Mouse (Mus musculus) midbrain, embryonic 10.5 days (tissue): Measurements from ENCODE around the gene Sgo1. TPM values are rescaled to one million over a fixed set of nuclear protein-coding genes. Genes with fewer than 3 reads are reported as not detected.
A peak's percentile ranks its signal among the peaks of the same experiment; 100 is the strongest.
"Not testable (repeated sequence)": the region's sequence is repeated elsewhere in the genome, so short reads cannot be mapped to it uniquely, and the experiment has no call there.

Source experiments
- DNase-seq: peaks from one replicate; pipeline ENCODE4 v3.0.0-alpha.2; 2017; ENCODE audit warnings: low spot score
- H3K27ac ChIP-seq: fragments of 300-500 bp; sonication (generic); replicated peaks from 2 replicates; pipeline ENCODE4 v1.5.1; 2016; ENCODE audit warnings: mild to moderate bottlenecking
- H3K27me3 ChIP-seq: fragments of 300-500 bp; sonication (generic); 2 replicates; pipeline ENCODE4 v1.6.1; 2016; ENCODE audit warnings: low read depth, mild to moderate bottlenecking; ENCODE audit not compliant: poor library complexity, severe bottlenecking
- H3K36me3 ChIP-seq: fragments of 300-500 bp; sonication (generic); 2 replicates; pipeline ENCODE4 v1.6.1; 2016; ENCODE audit warnings: mild to moderate bottlenecking, moderate library complexity
- H3K4me1 ChIP-seq: fragments of 300-500 bp; sonication (generic); 2 replicates; pipeline ENCODE4 v1.6.1; 2016
- H3K4me3 ChIP-seq: fragments of 300-500 bp; sonication (generic); 2 replicates; pipeline ENCODE4 v1.5.1; 2016; ENCODE audit warnings: mild to moderate bottlenecking, moderate library complexity
- H3K9me3 ChIP-seq: fragments of 300-500 bp; sonication (generic); replicated peaks from 2 replicates; pipeline ENCODE4 v1.6.1; 2016; ENCODE audit warnings: mild to moderate bottlenecking
- WGBS: fragments of 180-500 bp; shearing (Covaris S2); methylation state at CpG from one replicate; pipeline ENCODE4 v1.1.7; 2016; 5-methylcytosine and 5-hydroxymethylcytosine counted together
- polyA plus RNA-seq: library from polyadenylated mRNA; unstranded; fragments of >200 nt; fragmentation: Nextera tagmentation; extraction: Ambion mirVana; gene quantifications from 2 replicates; pipeline ENCODE4 v1.2.1, GENCODE M21; 2016

Gene Sgo1
- polyA plus RNA-seq = 45.7 and 49.5 TPM in 2 replicates

DNA sequence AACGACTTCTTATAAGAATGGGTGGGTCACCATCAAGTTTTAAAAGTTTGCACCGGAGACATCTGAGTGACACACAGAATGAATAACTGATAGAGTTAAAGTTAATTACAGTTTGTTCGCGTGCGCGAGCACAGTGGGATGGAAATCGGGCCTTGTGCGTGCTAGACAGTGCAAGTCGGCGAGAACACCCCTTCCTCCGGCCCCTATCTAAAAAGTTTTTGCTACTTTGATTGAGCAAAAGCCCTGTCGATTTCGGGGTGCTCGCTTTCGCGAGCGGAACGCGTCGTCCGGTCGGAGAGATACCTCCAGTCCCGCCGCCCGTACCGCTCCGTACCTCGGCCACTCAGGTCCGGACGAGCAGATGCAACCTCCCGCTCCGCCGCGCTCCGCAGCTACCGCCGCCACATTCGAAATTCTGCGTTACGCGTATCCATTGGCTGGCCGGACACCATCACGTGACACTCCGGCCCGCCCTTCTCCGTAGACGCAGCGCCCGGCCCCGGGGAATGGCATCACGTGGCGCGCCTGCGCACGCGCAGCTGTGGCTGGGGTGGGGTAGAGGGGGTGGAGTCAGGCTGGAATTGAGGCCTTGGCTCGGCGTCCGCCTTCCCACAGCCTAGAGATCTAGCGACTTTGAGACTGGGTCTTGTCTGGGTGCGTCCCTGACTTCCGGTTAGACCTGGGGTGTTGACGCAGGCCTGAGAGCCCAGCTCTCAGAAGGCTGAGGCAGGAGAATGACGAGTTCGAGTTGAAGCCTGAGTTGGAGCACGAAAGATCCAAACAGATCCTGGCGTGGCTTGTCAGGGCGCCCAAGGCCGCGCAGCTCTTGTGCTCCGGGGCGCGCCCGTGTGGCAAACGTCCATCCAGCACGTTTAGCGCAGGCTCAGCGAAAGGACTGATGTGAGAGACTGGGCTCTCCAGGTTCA, at the start of gene Sgo1:
Gene Sgo1 (minus strand): TSS at position 457 of the 926 bp plus-strand sequence.
- Histone ChIP-seq H3K4me3 (peak within 1 kb of the TSS; percentile 68), H3K27ac (peak within 1 kb of the TSS; percentile 96), H3K36me3 (peaks cover 34% of the 10 kb centered on the region), H3K9me3 (no peaks in the 10 kb centered on the region), H3K4me1 (peaks cover 26% of the 10 kb centered on the region), H3K27me3 (no peaks in the 10 kb centered on the region)
- WGBS = under 1% methylated on average over 78 of the region's 78 CpGs
- peak; percentile 99 for DNase-seq

DNA sequence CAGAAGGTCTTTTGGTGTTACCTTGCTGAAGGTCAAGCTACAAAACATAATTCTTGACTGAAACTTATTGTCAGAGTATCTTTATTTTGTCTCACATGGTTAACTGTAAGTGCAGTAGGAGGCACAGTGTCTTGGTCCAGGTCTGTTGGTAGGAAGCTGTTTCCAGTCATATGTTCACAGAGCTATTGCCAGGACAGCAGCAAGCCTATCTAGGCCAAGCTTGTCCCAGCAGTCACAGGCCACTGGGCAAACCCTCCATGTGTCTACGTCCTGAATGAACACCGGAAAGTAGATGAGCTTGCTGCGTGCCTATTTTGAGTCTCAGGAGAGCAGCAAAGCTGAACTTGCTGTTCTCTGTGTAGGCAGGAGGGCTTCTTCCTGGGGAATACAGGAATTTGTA, 29.8 kb upstream of the Sgo1 start:
- H3K9me3 ChIP-seq, H3K4me1 ChIP-seq, H3K4me3 ChIP-seq, DNase-seq, H3K27me3 ChIP-seq, H3K36me3 ChIP-seq, H3K27ac ChIP-seq: not testable (repeated sequence)
- WGBS = 91% methylated on average over 3 of the region's 3 CpGs

DNA sequence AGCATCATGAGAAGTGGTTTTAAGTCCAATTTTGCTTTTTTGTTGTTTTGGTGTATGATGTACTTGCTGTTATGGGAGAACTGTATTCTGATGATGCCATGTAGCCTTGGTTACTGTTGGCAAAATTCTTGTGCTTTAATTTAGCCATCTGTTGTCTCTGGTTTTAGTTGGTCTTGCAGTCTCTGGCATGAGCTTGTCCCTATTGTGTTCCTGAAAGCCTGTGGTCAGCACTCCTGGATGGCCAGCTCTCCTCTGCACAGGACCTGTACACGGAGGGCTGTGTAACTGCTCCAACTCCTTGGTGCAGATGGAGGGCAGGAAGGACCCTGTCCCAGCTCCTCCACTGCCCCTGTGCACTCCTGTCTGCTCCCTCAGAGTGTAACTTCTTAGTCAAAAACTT, 29.3 kb upstream of the Sgo1 start:
- Histone ChIP-seq H3K4me3 (no peak overlapping the region), H3K27me3 (no peaks in the 10 kb centered on the region), H3K9me3 (no peaks in the 10 kb centered on the region), H3K27ac (no peak overlapping the region), H3K36me3 (no peaks in the 10 kb centered on the region), H3K4me1 (no peaks in the 10 kb centered on the region)
- WGBS = 69% methylated on average over 1 of the region's 1 CpGs
- DNase-seq = no peak

- H3K4me1 ChIP-seq, H3K27ac ChIP-seq, H3K36me3 ChIP-seq, H3K4me3 ChIP-seq, H3K9me3 ChIP-seq, H3K27me3 ChIP-seq, DNase-seq: not testable (repeated sequence)
- WGBS = 61% methylated on average over 1 of the region's 1 CpGs
These were observed 26.0 kb upstream of the Sgo1 start for GRCm38 (mm10) chr17:53715161-53715560.

GRCm38 (mm10) chr17:53714453-53714852, 25.3 kb upstream of the Sgo1 start:
- H3K4me1 ChIP-seq = no peaks in the 10 kb centered on the region
- WGBS = 64% methylated on average over 1 of the region's 1 CpGs
- no peaks in the 10 kb centered on the region for H3K36me3 ChIP-seq
- no peak overlapping the region for H3K27ac ChIP-seq
- no peaks in the 10 kb centered on the region for H3K9me3 ChIP-seq
- no peaks in the 10 kb centered on the region for H3K27me3 ChIP-seq
- no peak overlapping the region for H3K4me3 ChIP-seq
- DNase-seq = no peak

- H3K4me3 ChIP-seq, DNase-seq, H3K27ac ChIP-seq, H3K27me3 ChIP-seq, H3K4me1 ChIP-seq, H3K9me3 ChIP-seq, H3K36me3 ChIP-seq: not testable (repeated sequence)
- WGBS = 87% methylated on average over 8 of the region's 8 CpGs
These were observed 8.4 kb upstream of the Sgo1 start for GRCm38 (mm10) chr17:53697521-53697920.

GRCm38 (mm10) chr17:53694039-53694438, 4.9 kb upstream of the Sgo1 start:
- 80% methylated on average over 2 of the region's 2 CpGs for WGBS
- peaks cover 10% of the 10 kb centered on the region for H3K4me1 ChIP-seq
- no peak overlapping the region for H3K27ac ChIP-seq
- no peaks in the 10 kb centered on the region for H3K36me3 ChIP-seq
- no peak for DNase-seq
- no peaks in the 10 kb centered on the region for H3K9me3 ChIP-seq
- H3K4me3 ChIP-seq = no peak overlapping the region
- no peaks in the 10 kb centered on the region for H3K27me3 ChIP-seq

- peaks cover 26% of the 10 kb centered on the region for H3K36me3 ChIP-seq
- H3K4me1 ChIP-seq = peaks cover 26% of the 10 kb centered on the region
- DNase-seq = no peak
- H3K27me3 ChIP-seq = no peaks in the 10 kb centered on the region
- peak overlapping the region; percentile 96 for H3K27ac ChIP-seq
- H3K9me3 ChIP-seq = no peaks in the 10 kb centered on the region
- peak overlapping the region; percentile 68 for H3K4me3 ChIP-seq
- WGBS = 30% methylated on average over 7 of the region's 7 CpGs
These were observed 813 bp upstream of the Sgo1 start for GRCm38 (mm10) chr17:53689946-53690345.

- Histone ChIP-seq H3K4me3 (peak overlapping the region; percentile 68), H3K27me3 (no peaks in the 10 kb centered on the region), H3K36me3 (peaks cover 42% of the 10 kb centered on the region), H3K27ac (peak overlapping the region; percentile 96), H3K9me3 (no peaks in the 10 kb centered on the region), H3K4me1 (peaks cover 26% of the 10 kb centered on the region)
- 28% methylated on average over 1 of the region's 1 CpGs for WGBS
- DNase-seq = no peak
These were observed 812 bp downstream of the Sgo1 start for GRCm38 (mm10) chr17:53688321-53688720.

DNA sequence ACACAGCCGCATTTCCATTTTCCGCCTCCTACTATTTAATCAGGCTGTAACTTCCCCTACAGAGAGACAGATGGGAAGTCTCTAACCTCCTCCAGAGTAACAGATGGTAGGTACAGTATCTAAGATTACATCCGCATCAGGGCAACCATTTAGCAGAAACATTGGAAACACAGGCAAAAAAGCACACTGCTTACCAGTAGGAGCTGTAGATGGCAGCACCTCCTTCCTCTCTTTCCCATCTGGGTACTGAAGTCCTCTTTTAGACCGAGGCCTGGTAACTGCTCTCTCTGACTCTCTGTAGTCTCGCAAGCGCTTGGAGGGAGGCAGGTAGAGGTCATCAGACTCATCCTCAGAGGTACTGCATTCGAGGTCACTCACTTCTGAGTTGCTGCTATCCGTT, 10.4 kb downstream of the Sgo1 start:
- Histone ChIP-seq H3K36me3 (peaks cover 98% of the 10 kb centered on the region), H3K27me3 (no peaks in the 10 kb centered on the region), H3K4me1 (no peaks in the 10 kb centered on the region), H3K4me3 (no peak overlapping the region), H3K9me3 (no peaks in the 10 kb centered on the region), H3K27ac (no peak overlapping the region)
- WGBS = 92% methylated on average over 8 of the region's 8 CpGs
- DNase-seq = no peak

- Histone ChIP-seq H3K27ac (no peak overlapping the region), H3K4me3 (no peak overlapping the region), H3K27me3 (no peaks in the 10 kb centered on the region), H3K9me3 (no peaks in the 10 kb centered on the region), H3K4me1 (no peaks in the 10 kb centered on the region), H3K36me3 (peaks cover 82% of the 10 kb centered on the region)
- DNase-seq = no peak
- 94% methylated on average over 8 of the region's 8 CpGs for WGBS
These were observed 18.7 kb downstream of the Sgo1 start for GRCm38 (mm10) chr17:53670453-53670852.

DNA sequence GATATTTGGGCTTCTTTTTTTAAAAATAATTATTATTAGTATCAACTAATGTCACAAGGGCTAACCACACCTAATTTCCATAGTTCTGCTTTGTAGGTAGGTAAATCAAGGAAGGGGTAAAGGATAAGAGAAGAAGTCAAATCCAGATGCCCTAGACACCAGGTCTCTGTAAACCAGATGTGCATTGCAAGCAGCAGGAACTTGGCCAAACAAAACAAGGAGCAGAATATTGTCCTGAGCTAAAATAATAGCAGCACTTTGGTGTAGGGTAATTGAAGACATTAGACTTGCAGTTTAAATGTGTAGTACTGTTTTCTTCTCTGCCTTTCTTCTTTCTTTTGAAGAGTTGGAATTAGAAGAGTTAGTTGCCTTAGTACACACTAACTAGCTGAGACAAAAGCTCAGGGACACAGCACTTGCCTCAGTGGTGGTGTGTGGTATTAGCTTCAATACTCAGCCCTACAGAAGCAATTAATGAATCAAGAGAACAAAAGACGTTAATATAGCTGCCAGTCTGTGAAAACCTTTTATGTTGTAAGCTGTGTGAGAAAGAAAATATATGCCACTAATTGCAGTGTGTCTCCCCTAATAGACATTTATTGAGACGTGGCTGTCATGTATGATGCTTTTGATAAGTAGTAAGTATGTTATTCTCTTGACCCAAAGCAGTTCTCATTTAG, 24.3 kb downstream of the Sgo1 start:
- Histone ChIP-seq H3K36me3 (peaks cover 49% of the 10 kb centered on the region), H3K27me3 (no peaks in the 10 kb centered on the region), H3K9me3 (no peaks in the 10 kb centered on the region), H3K4me3 (no peak overlapping the region), H3K4me1 (no peaks in the 10 kb centered on the region), H3K27ac (no peak overlapping the region)
- no peak for DNase-seq
- WGBS = 82% methylated on average over 2 of the region's 2 CpGs

DNA sequence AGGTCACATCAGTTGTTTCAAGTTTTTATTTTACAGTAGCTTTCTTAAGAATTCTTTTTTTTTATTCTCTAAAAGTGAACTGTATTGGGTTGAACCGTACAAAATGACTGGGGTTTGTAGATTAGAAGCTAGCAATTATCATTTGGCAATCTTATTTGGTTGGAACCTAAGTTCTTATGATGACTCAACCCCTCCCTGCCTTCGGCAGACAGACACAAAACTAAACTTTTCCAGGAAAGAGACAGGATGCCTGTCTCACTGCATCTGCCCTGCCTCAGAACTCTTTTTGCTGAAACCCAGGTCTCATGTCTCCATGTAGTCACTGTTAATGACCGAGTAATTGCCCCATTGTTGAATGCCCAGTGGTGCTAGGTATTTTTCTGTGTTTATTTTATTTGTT, 24.9 kb downstream of the Sgo1 start:
- Histone ChIP-seq H3K36me3 (peaks cover 45% of the 10 kb centered on the region), H3K4me3 (no peak overlapping the region), H3K27me3 (no peaks in the 10 kb centered on the region), H3K27ac (no peak overlapping the region), H3K9me3 (no peaks in the 10 kb centered on the region), H3K4me1 (no peaks in the 10 kb centered on the region)
- DNase-seq = no peak
- 91% methylated on average over 3 of the region's 3 CpGs for WGBS
